Mouse (Mus musculus) spleen, postnatal 14 days (tissue): ENCODE measurements at regions not wholly inside any gene's neighbourhood (a gene's known extent, or its start where the extent isn't known, plus 50 kb on each side); places are given as distances from the start of the nearest gene placed in this dataset.
"Not testable (repeated sequence)": the region's sequence is repeated elsewhere in the genome, so short reads cannot be mapped to it uniquely, and the experiment has no call there.

Source experiments
- DNase-seq, 2 experiments: peaks; one replicate each; pipeline ENCODE4 v3.0.0; 2021 to 2022; ENCODE audit warnings: low spot score in 2 of 2

DNA sequence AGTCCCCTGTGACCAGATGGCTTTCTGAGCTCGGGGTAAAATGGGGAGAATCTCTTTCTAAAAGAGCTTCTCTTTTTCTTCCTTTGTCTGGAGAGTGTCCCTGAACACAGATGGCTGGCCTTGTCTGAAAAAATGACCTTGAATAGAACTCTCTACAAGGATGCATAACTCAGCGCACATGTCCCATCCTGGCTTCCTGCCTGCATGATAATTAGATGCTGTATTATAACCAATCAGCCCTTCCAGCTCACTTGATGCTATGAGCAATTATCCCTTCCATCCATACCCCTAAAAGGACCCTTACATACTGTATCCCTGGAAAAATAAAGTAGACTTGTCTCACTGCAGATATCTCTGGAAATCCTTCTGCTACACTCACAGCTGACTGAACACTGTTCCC is 199.7 kb upstream of the Slc7a11 start:
- no peak for DNase-seq

GRCm38 (mm10) chr3:50639907-50640323 is 196.5 kb upstream of the Slc7a11 start:
- DNase-seq: no peak

GRCm38 (mm10) chr3:50634457-50635075 is 191.2 kb upstream of the Slc7a11 start:
- DNase-seq: no peak

DNA sequence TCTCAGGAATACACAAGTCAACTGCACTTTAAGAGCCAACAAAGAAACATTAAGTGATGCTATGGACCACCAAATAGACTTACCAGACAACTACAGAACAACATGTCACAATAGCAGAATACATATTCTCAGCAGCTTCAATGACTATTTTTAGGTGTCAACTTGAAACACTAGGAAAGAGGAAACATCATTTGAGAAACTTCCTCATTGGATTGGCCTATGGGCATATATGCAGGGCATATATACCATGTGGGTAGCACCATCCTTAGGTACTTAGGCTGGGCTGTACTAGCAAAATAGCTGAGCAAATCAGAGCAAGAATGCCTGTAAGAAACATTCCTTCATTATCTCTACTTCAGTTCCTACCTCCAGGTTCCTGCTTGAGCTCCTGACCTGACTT is 187.9 kb upstream of the Slc7a11 start:
- DNase-seq: no peak

- peak in 1 of 2 experiments; percentile 7 for DNase-seq
Measured at GRCm38 (mm10) chr3:50628092-50628696, 184.8 kb upstream of the Slc7a11 start.

GRCm38 (mm10) chr3:50621176-50621575 is 177.8 kb upstream of the Slc7a11 start:
- DNase-seq: not testable (repeated sequence)

- DNase-seq: no peak
Measured at GRCm38 (mm10) chr3:50619061-50619460, 175.6 kb upstream of the Slc7a11 start.

DNA sequence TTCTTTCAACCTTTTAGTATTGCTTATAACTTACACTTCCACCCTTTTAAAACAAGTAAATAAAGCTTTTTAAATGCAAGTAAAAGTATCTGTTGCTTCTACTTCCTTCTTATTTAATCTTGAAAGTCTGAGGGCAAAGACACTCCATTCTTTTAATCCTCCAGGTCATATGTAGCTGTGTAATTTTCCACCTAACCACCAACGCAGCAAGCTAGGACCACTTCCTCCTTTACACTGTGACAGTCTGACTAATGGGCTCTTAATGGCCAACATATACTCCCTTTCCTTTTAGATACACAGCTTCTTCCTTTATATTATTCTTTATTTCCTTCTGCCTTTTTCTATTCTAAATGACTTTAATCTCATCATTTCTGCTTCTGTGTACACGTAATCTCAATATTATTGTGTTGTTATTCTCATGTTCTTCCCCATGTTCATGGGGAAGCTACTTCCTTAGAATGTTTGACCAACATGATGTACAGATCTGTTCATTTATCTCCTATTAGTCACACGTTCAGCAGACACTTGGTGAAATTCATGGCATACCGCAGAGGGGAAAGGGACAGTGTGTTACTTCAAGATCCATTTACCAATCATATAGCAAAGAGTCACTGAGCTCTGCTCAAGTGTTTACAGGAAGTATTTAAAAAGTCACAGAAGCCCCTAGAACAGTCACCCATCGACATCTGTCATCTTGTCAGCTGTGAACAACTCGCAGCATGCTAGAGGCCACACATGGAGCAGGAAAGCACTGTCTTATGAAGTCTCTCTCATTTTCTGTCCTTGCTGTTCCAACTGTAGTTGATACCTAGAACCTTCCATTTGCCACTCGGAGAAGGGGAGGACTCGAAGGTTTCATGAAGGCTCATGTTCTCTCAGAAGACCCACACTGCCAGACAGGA is 172.2 kb upstream of the Slc7a11 start:
- no peak for DNase-seq

- no peak for DNase-seq
Measured at GRCm38 (mm10) chr3:50613011-50613410, 169.6 kb upstream of the Slc7a11 start.

GRCm38 (mm10) chr3:50609341-50610012 is 166.1 kb upstream of the Slc7a11 start:
- no peak for DNase-seq

GRCm38 (mm10) chr3:50607736-50608135 is 164.3 kb upstream of the Slc7a11 start:
- no peak for DNase-seq

GRCm38 (mm10) chr3:50606986-50607385 is 163.6 kb upstream of the Slc7a11 start:
- no peak for DNase-seq

- no peak for DNase-seq
Measured at GRCm38 (mm10) chr3:50605750-50606149, 162.3 kb upstream of the Slc7a11 start.

DNA sequence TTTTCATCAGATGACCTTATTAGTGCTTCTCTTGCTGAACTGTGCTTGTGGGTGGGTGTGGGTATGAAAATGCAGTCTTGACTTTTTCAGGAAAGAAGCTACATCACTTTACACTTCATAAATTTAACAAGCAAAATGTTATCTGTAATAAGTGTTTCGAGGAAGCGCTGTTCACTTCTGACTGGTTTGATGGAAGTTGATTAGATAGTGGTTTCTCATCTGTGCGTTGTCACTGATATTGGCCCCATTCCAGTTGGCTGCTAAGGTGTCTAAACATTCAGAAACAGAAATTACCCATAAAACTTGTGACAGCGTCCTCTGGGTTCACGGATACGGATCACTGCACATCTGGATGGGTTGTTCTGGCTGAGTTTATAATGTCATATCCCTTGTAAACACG is 159.8 kb upstream of the Slc7a11 start:
- DNase-seq: no peak

DNA sequence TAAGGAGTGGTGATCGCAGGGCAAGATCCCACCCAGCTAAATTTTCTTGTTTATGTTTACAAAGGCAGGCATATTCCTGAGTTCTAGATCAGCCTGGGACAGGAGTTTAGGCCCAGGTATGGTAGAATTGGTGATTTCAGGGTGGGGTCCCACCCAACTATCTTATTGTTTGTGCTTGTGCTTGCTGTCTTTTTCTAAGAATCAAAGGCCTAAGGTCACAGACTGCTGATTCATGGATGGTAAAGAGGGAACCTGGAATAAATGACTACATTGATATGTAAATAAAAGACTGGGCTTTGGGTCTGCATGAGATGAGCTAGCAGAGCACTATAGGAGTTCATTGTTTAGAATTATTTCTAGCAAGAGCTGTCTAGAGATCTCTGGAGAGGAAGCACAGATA is 152.3 kb upstream of the Slc7a11 start:
- no peak for DNase-seq

- no peak for DNase-seq
Measured at GRCm38 (mm10) chr3:50584323-50584722, 140.9 kb upstream of the Slc7a11 start.

DNA sequence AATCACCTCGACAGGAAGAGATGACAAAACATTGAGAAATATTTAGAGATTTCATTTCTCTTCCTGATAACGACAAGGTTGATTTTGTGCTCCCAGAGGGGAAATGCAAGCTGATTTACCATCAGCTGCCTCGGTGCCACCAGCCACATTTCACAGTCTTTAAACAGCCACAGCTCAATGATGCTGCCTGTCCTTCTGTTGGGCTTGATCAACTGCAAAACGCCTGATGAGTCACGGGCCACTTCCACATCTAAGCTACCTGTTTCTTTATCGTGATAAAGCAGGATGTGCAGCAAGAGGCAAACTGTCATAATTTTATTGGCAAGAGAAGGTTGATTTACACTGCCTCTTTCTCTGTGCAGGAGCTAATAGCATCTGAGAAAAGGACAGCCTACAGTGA is 140.1 kb upstream of the Slc7a11 start:
- DNase-seq: no peak

DNA sequence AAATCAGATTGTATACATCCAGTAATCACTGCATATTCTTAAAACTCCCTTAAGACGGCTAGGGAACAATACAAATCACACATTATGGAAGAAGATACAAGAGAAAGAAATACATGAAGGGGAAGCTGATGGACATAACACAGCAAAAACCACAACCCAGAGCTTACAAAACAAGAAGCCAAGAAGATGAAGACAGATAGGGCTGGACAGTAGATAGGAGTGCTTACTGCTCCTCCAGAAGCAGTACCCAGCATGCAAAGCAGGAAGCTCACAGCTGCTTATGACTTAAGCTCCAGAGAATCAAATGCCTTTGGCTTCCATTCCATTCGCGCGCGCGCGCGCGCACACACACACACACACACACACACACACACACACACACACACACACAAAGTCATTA is 131.0 kb upstream of the Slc7a11 start:
- no peak for DNase-seq

- no peak for DNase-seq
Measured at GRCm38 (mm10) chr3:50570027-50570426, 126.6 kb upstream of the Slc7a11 start.

GRCm38 (mm10) chr3:50569565-50569964 is 126.2 kb upstream of the Slc7a11 start:
- no peak for DNase-seq

DNA sequence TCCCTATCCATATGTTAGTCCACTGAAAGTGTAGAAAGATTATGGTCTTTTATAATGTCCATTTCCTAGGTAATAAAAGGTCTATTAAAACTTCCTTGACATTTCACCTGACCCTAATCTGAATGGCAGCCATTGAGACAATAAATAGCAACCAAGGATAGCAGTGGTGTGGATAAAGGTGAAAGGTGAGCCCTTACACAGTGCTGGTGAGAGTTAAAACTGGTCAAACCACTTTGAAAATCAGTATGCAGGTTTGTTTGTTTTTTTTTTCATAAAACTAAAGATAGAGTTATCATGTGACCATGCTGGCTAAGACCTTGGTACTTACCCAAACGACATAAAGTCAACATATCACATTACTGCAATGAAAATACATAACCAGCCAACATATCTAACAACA is 110.7 kb upstream of the Slc7a11 start:
- no peak for DNase-seq

DNA sequence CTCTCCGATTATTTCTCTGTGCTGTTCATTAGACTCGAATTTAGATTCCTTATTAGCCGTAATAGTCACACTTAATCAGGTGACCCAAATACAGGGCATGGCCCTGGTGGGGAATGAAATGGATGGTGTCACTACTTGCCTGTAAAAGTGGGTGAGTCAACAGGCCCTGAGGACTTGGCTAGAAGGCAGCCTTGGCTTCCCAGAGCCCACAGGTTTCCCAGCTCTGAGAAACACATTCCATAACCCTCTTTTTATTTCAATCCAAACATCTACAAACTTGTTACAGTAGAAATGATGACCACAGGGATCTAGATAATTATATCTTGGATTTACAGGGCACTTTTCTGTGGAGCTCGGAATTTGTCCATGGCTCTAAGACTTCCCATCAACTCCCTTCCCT is 105.2 kb upstream of the Slc7a11 start:
- DNase-seq: no peak
